Mouse (Mus musculus): ENCODE results near the gene Ggct. TPM values are rescaled to one million over a fixed set of nuclear protein-coding genes. Genes with fewer than 3 reads are reported as not detected.

Ggct gene
- polyA plus RNA-seq, 1 experiment from 2014 or later: 6.9 TPM

DNA sequence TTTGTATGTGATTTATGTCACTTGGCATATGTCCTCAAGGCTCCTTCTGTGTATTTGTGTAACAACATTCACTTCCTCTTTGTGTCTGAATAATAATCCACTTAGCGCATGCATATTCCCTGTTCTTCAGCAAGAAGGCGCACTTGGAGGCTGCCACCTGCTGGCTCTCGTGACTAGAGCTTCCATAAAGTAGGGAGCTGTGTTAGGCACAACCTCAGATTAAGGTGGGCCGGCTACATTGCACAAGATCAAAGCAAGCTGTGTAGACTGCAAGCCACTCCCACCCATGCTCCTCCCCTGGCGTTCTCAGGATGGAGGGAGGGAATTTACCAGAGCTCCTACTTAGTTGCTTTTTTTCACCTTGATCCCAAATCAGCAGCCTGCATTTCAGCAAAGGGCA is 23.5 kb upstream of the Ggct start:
- Histone ChIP-seq H3K27me3 (replicated peaks) (peaks cover 13% of the 10 kb centered on the region; the same call in 1 of the 2 replicates), H3K4me1 (peaks cover 11% of the 10 kb centered on the region), H3K9me3 (replicated peaks) (no peaks in the 10 kb centered on the region), H3K4me2 (0 out of 2 replicates have a peak overlapping the region, but pooled peaks have one; percentile 37), H3K36me3 (no peaks in the 10 kb centered on the region), H3K27ac (no peak overlapping the region), H3K4me3 (no peak overlapping the region), H3K9ac (no peak overlapping the region)
- 11% methylated on average over 5 of the region's 5 CpGs for WGBS (ENCODE audit: insufficient replicate concordance)
- 0 out of 2 replicates have a peak, but pooled peaks have one; percentile 51 for ATAC-seq

DNA sequence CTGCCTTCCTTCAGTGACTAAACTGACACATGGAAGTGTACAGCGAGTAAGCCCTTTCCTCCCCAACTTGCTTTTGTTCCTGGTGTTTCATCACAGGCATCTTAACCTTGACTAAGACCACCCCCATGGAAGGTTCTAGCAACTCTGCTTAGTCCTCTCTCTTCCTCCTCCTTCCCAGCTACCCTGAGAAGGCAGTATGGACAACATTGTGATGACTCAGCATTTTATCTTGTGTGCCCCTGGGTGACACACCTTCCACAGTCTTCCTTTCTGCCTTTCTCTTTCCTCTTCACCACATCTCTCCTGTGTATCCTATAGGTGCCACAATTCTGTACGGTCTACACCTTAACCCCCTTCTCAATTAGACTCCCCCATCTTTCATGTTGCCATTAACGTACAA is 21.4 kb upstream of the Ggct start:
- Histone ChIP-seq H3K4me3 (no peak overlapping the region), H3K27me3 (replicated peaks) (peaks cover 24% of the 10 kb centered on the region), H3K9me3 (replicated peaks) (no peaks in the 10 kb centered on the region), H3K4me2 (no peak overlapping the region), H3K4me1 (peaks cover 11% of the 10 kb centered on the region), H3K36me3 (no peaks in the 10 kb centered on the region), H3K27ac (no peak overlapping the region), H3K9ac (no peak overlapping the region)
- WGBS (ENCODE audit: insufficient replicate concordance): 72% methylated on average over 3 of the region's 3 CpGs
- ATAC-seq: no peak

DNA sequence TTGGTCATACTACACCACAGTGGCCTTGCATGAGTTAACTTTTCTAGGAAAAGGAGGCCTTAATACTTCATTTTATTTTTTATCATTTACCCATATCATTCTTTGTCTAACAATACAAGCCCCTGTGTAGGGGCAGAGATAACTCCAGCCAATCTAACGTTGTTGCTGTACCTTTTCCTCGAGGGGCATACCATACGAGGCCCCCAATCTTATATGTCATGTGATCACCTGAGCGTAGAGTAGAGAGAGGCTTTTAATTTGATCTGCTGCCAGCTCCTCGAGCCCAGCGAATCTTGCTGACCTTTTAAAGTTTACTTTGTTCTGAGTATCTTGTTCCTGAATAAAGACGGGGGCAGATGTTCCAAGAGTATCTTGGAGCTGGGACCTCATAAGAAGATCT is 19.8 kb upstream of the Ggct start:
- Histone ChIP-seq H3K9ac (no peak overlapping the region), H3K36me3 (no peaks in the 10 kb centered on the region), H3K9me3 (replicated peaks) (no peaks in the 10 kb centered on the region), H3K27ac (no peak overlapping the region), H3K27me3 (replicated peaks) (peaks cover 18% of the 10 kb centered on the region), H3K4me1 (peaks cover 11% of the 10 kb centered on the region), H3K4me3 (no peak overlapping the region), H3K4me2 (no peak overlapping the region)
- 60% methylated on average over 7 of the region's 7 CpGs for WGBS (ENCODE audit: insufficient replicate concordance)
- no peak for ATAC-seq

DNA sequence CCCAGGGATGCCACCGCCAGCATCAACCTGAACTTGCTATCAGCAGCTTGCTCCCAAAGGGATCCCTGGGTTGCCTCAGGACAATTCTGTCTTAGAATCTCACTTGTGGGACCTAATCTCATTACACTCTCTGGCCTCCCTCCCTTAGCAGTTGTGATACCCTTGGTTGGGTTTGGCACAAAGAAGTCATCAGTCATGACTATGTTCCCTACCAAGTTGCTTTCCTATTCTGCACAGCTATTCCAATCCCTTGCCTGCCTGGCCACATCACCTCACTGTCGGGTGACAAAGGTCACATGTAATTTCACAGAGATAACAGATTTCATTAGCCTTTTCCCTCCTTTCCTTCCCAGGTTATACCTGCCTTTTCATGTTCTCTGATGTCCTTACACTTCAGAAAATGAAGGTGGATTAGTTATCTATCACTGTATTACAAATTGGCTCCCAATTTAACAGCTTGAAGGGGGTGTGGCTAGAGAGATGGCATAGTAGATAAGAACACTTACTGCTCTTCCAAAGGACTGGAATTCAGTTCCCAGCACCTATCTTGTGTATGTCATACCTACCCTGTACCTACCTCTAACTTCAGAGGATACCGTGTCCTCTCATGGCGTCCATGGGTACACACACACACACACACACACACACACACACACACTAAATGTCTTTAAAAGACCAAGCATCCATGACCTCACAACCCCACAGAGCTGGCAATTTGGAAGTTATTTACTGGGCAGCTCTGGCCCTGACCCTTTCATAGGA is 17.8 kb upstream of the Ggct start:
- peaks cover 18% of the 10 kb centered on the region for H3K27me3 ChIP-seq (replicated peaks)
- no peaks in the 10 kb centered on the region for H3K36me3 ChIP-seq
- H3K27ac ChIP-seq: no peak overlapping the region
- H3K4me3 ChIP-seq: no peak overlapping the region
- no peak overlapping the region for H3K9ac ChIP-seq
- H3K9me3 ChIP-seq (replicated peaks): no peaks in the 10 kb centered on the region
- no peak overlapping the region for H3K4me2 ChIP-seq
- WGBS (ENCODE audit: insufficient replicate concordance): 67% methylated on average over 4 of the region's 4 CpGs
- no peaks in the 10 kb centered on the region for H3K4me1 ChIP-seq
- no peak for ATAC-seq

DNA sequence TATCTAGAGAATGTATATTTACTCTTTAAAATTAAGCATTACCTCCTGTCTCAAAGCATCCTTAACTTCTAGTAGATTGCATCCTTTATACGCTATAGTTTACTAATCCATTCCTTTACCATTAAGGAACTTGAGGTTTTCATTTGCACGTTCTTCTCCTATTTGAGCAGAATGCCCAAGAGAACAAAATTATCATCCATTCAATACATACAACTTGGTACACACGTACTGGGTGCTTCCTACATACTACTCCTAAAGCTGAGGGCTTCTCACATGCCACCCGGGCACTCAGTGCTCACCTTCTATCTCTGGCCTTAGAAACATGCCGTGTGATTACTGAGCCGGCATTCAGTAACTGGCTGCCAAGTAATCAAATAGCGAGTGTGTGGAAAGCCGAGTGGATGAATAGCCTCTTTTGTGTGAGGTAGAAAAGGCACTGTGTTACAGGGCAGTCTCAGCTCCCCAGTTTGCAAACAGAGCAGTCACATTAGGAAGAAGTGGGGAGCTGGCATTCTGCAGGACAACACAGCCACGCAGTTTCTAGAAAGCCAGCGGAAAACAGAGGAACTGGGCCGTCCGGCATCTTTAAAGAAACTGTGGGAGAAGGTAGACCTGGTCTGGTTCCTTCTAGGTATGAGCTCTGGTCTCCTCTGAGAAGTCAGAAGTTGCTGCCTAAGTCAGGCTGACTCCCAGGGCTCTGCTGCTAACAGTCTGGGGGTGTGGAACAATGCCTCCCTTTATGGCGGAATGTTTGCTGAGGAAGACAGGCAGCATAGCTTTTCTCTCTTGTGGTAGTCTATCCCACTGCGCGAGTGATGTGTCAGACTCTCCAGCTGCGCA is 16.9 kb upstream of the Ggct start:
- Histone ChIP-seq H3K9ac (no peak overlapping the region), H3K9me3 (replicated peaks) (no peaks in the 10 kb centered on the region), H3K27me3 (replicated peaks) (peaks cover 18% of the 10 kb centered on the region), H3K36me3 (no peaks in the 10 kb centered on the region), H3K4me1 (no peaks in the 10 kb centered on the region), H3K4me2 (no peak overlapping the region), H3K27ac (no peak overlapping the region), H3K4me3 (no peak overlapping the region)
- 44% methylated on average over 16 of the region's 16 CpGs for WGBS (ENCODE audit: insufficient replicate concordance)
- ATAC-seq: no peak

DNA sequence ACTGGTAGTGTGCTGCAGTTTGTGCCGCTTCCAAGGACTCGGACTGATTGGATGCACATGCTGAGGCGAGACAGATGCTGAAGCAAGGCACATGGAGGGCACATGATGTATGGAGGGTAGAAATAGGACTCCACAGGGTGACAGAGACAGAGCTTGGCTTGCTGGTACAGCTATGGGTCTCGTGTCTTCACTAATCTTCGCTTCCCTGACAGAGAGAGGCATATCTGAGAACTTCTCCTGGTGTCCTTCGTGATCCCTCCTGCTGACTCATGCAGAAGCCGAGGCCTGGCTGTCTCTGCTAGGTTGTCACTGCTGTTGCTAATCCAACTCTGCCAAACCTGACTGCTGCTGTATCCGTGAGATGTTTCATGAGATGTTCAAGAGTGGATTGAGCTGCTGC is 15.7 kb upstream of the Ggct start:
- H3K4me3 ChIP-seq: no peak overlapping the region
- no peaks in the 10 kb centered on the region for H3K9me3 ChIP-seq (replicated peaks)
- H3K9ac ChIP-seq: no peak overlapping the region
- no peaks in the 10 kb centered on the region for H3K36me3 ChIP-seq
- no peak for ATAC-seq
- 64% methylated on average over 8 of the region's 8 CpGs for WGBS (ENCODE audit: insufficient replicate concordance)
- peaks cover 18% of the 10 kb centered on the region for H3K27me3 ChIP-seq (replicated peaks)
- no peaks in the 10 kb centered on the region for H3K4me1 ChIP-seq
- H3K4me2 ChIP-seq: no peak overlapping the region
- no peak overlapping the region for H3K27ac ChIP-seq

DNA sequence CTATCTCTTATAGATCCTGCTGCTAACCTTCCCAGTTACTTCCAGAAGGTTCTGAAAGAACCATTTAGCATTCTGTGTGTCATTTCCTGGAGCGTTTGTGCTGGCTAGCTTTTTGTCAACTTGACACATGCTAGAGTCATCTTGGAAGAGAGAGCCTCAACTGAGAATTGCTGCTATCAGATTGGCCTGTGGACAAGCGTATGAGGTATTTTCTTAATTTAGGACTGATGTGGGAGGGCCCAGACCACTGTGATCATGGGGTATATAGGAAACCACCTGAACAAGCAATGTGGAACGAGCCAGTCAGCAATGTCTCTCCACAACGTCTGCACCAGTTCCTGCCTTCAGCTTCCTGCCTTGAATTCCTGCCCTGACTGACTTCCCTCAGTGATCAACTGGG is 10.8 kb upstream of the Ggct start:
- no peaks in the 10 kb centered on the region for H3K9me3 ChIP-seq (replicated peaks)
- H3K27me3 ChIP-seq (replicated peaks): 0 out of 2 replicates have a peak, but pooled peaks cover 8% of the 10 kb centered on the region
- no peak overlapping the region for H3K27ac ChIP-seq
- H3K4me1 ChIP-seq: no peaks in the 10 kb centered on the region
- H3K4me3 ChIP-seq: no peak overlapping the region
- 37% methylated on average over 4 of the region's 4 CpGs for WGBS (ENCODE audit: insufficient replicate concordance)
- H3K9ac ChIP-seq: no peak overlapping the region
- no peaks in the 10 kb centered on the region for H3K36me3 ChIP-seq
- H3K4me2 ChIP-seq: no peak overlapping the region
- no peak for ATAC-seq

DNA sequence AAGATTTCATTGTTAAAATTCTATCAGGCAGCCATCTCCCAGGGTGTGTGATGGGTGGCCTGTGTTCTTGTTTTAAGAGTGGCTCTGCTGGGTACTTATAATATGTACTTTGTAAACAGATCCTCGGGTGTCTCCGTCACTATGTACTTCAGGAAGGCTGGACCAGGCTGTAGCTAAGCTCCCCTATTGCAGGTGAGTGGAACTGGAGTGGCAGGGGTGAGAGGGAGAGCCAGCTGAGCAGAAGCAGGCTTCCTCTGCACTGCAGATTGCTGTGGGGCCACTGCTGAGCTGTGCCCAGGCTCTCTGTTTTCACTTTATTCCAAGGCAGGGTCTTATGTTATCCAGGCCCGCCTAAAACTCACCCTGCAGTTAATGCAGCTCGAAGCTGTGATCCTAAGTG is 9.7 kb upstream of the Ggct start:
- no peak for ATAC-seq
- H3K4me1 ChIP-seq: no peaks in the 10 kb centered on the region
- H3K4me3 ChIP-seq: no peak overlapping the region
- no peaks in the 10 kb centered on the region for H3K9me3 ChIP-seq (replicated peaks)
- no peak overlapping the region for H3K27ac ChIP-seq
- 56% methylated on average over 4 of the region's 4 CpGs for WGBS (ENCODE audit: insufficient replicate concordance)
- H3K4me2 ChIP-seq: no peak overlapping the region
- no peak overlapping the region for H3K9ac ChIP-seq
- no peaks in the 10 kb centered on the region for H3K36me3 ChIP-seq
- 0 out of 2 replicates have a peak, but pooled peaks cover 5% of the 10 kb centered on the region for H3K27me3 ChIP-seq (replicated peaks)

DNA sequence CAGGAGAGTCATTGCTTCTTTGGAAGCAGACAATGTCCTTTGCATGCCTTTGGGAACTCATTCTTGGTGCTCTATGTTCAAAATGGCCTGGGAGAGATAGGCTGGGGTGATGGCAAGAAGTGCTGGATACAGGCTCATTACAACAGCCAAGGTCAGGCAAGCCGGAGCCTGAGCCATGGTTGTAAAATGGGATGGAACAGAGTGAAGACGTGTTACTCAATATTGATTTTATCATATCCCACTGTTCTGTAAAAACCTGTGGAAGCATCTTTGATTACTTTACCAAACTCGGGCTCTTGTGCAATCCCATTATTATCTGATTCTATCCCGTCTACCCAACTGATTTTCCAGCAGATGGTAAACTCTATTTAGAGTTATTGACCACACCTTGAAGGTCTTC is 8.6 kb upstream of the Ggct start:
- Histone ChIP-seq H3K36me3 (no peaks in the 10 kb centered on the region), H3K4me3 (no peak overlapping the region), H3K9ac (no peak overlapping the region), H3K9me3 (replicated peaks) (no peaks in the 10 kb centered on the region), H3K4me1 (no peaks in the 10 kb centered on the region), H3K27me3 (replicated peaks) (0 out of 2 replicates have a peak, but pooled peaks cover 5% of the 10 kb centered on the region), H3K27ac (no peak overlapping the region), H3K4me2 (no peak overlapping the region)
- no peak for ATAC-seq
- 56% methylated on average over 4 of the region's 4 CpGs for WGBS (ENCODE audit: insufficient replicate concordance)

DNA sequence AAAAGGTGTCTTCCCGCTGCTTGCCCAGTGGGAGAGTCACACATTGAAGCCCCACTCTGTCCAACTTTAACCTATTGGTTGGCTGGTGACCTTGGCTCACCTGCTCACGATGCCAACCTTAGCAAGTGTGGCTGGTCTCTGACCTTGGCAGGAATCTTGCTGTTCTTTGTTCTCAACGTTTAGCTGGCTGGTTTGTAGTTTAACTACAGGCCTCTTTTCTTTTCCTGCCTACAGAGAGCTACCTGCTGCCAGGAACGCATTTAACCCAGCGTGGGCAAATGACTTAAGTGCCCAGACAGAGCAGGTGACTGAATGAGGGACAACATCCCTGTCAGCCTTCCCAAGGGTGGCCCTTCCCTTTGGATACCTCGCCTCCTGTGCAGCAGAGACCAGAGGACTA is 5.0 kb upstream of the Ggct start:
- no peaks in the 10 kb centered on the region for H3K9me3 ChIP-seq (replicated peaks)
- peaks cover 6% of the 10 kb centered on the region for H3K4me1 ChIP-seq
- ATAC-seq: no peak
- no peak overlapping the region for H3K4me3 ChIP-seq
- 0 out of 2 replicates have a peak, but pooled peaks cover 5% of the 10 kb centered on the region for H3K27me3 ChIP-seq (replicated peaks)
- no peak overlapping the region for H3K9ac ChIP-seq
- H3K36me3 ChIP-seq: no peaks in the 10 kb centered on the region
- WGBS (ENCODE audit: insufficient replicate concordance): 71% methylated on average over 6 of the region's 6 CpGs
- H3K4me2 ChIP-seq: no peak overlapping the region
- no peak overlapping the region for H3K27ac ChIP-seq

DNA sequence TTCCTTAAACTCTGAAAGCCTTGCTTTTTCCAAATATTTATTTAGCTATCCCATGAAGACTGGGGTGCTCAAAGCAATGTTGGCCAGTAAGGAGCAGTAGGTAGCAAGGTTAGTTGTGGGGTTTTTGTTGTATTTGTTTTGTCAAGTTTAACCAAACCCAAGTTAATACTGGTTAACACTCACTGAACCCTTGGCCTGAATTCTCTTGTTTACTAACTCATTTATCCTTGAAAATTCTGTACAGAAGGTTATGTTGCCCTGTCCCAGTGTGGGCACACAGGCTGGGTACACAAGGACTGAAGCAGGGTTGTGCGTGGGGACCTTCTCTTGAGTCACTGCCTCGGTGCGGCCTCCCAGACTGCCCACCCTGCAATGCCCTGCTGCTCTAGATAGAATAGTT is 3.6 kb upstream of the Ggct start:
- Histone ChIP-seq H3K36me3 (no peaks in the 10 kb centered on the region), H3K9ac (no peak overlapping the region), H3K27ac (no peak overlapping the region), H3K4me1 (peaks cover 19% of the 10 kb centered on the region), H3K4me3 (no peak overlapping the region), H3K27me3 (replicated peaks) (0 out of 2 replicates have a peak, but pooled peaks cover 3% of the 10 kb centered on the region), H3K9me3 (replicated peaks) (no peaks in the 10 kb centered on the region), H3K4me2 (no peak overlapping the region)
- no peak for ATAC-seq
- WGBS (ENCODE audit: insufficient replicate concordance): 71% methylated on average over 3 of the region's 3 CpGs

DNA sequence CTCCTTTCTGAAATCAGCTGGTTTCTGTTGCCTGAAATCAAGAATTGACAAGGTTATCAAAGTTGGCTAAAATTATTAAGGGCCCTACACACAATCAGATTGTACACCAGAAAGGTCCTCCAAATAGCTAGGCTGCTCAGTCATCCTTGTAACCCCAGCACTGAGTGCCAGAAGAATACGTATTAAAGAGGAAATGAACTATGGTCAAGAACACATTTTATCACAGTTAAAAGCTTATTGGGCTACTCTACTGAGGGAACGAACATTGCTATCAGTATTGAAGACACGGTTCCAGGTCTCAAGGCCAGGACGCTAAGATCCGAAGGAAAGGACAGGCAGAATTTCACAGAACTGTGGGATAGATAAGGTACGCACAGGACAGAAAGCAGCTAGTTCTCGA is 609 bp downstream of the Ggct start:
- H3K36me3 ChIP-seq: no peaks in the 10 kb centered on the region
- H3K27ac ChIP-seq: no peak overlapping the region
- peak overlapping the region; percentile 98 for H3K4me2 ChIP-seq
- H3K4me1 ChIP-seq: peaks cover 24% of the 10 kb centered on the region
- H3K9me3 ChIP-seq (replicated peaks): no peaks in the 10 kb centered on the region
- H3K9ac ChIP-seq: peak overlapping the region; percentile 67
- ATAC-seq: no peak
- under 1% methylated on average over 7 of the region's 7 CpGs for WGBS (ENCODE audit: insufficient replicate concordance)
- H3K4me3 ChIP-seq: peak overlapping the region; percentile 64
- no peaks in the 10 kb centered on the region for H3K27me3 ChIP-seq (replicated peaks)
